Mouse (Mus musculus): ENCODE data around the gene Sfxn1.

- TF ChIP-seq GATA1 (IDR thresholded peaks at IDR 0.05; ENCODE audit: low read length) (no peak), TAL1 (IDR thresholded peaks at IDR 0.05; ENCODE audit: low read length) (no peak)
Measured at GRCm38 (mm10) chr13:54037936-54038335, 33.7 kb upstream of the Sfxn1 start.
